Mouse (Mus musculus) hindbrain, embryonic 11.5 days (tissue): ENCODE data around the gene Gabarapl1. TPM values are rescaled to one million over a fixed set of nuclear protein-coding genes. Genes with fewer than 3 reads are reported as not detected.

Experiments used
- ATAC-seq: fragments of 200-750 bp; cut with Nextera tagmentation; 2 replicates; pipeline ENCODE4 v1.8.0; 2017; ENCODE audit warnings: mild to moderate bottlenecking, moderate TSS enrichment, moderate library complexity; ENCODE audit not compliant: low FRiP score
- DNase-seq: peaks from one replicate; pipeline ENCODE4 v3.0.0-alpha.2; 2015; ENCODE audit warnings: low spot score
- H3K27ac ChIP-seq: fragments of 300-500 bp; sonication (generic); 2 replicates; pipeline ENCODE4 v1.5.1; 2014; ENCODE audit warnings: mild to moderate bottlenecking, low read depth, low read length
- H3K27me3 ChIP-seq: fragments of 300-500 bp; sonication (generic); 2 replicates; pipeline ENCODE4 v1.6.1; 2014; ENCODE audit warnings: mild to moderate bottlenecking, low read length, moderate library complexity, mixed read lengths; ENCODE audit not compliant: control insufficient read depth, insufficient read depth
- H3K36me3 ChIP-seq: fragments of 300-500 bp; sonication (generic); 2 replicates; pipeline ENCODE4 v1.6.1; 2014; ENCODE audit warnings: mild to moderate bottlenecking, low read length, moderate library complexity, mixed read lengths; ENCODE audit not compliant: control insufficient read depth, insufficient read depth
- H3K4me1 ChIP-seq: fragments of 300-500 bp; sonication (generic); replicated peaks from 2 replicates; pipeline ENCODE4 v1.6.1; 2014; ENCODE audit warnings: low read length, mixed read lengths; ENCODE audit not compliant: control insufficient read depth, insufficient read depth
- H3K4me2 ChIP-seq: fragments of 300-500 bp; sonication (generic); replicated peaks from 2 replicates; pipeline ENCODE4 v1.6.1; 2014; ENCODE audit warnings: mild to moderate bottlenecking, low read depth, low read length
- H3K4me3 ChIP-seq: fragments of 300-500 bp; sonication (generic); 2 replicates; pipeline ENCODE4 v1.5.1; 2014; ENCODE audit warnings: low read depth, low read length
- H3K9ac ChIP-seq: fragments of 300-500 bp; sonication (generic); 2 replicates; pipeline ENCODE4 v1.6.1; 2014; ENCODE audit warnings: low read depth, low read length
- H3K9me3 ChIP-seq: fragments of 300-500 bp; sonication (generic); 2 replicates; pipeline ENCODE4 v1.6.1; 2016; ENCODE audit warnings: low read length; ENCODE audit not compliant: control insufficient read depth
- WGBS: fragments of 180-500 bp; shearing (Covaris S2); extraction: QIAGEN DNeasy Blood & Tissue Kit; methylation state at CpG from one replicate; pipeline ENCODE4 v1.1.7; 2014; 5-methylcytosine and 5-hydroxymethylcytosine counted together
- polyA plus RNA-seq: library from polyadenylated mRNA; unstranded; fragments of >200 nt; fragmentation: Nextera tagmentation; extraction: Ambion mirVana; gene quantifications from 2 replicates; pipeline ENCODE4 v1.2.1, GENCODE M21; 2014

Gene Gabarapl1
- polyA plus RNA-seq, 1 experiment from 2014 or later, result 26.7 TPM

DNA sequence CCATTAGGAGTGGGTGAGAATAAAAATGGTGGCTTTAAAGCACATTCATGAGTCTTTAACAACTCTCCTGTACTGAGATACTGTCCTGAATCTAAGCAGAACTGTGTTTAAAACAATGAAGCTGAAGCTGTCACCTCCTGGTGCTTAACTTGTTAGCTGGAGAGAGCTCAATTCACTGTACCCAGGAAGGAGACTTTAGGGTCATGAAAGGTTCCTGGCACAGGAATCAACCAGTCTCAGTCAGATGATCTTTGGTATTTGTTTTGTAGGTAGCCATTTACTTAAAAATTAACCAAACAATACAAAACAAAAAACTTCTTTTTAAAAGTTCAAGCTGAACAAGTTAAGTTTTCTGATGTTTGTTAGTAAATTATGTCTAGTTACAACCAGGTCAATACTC lies 2.7 kb upstream of the Gabarapl1 start:
- DNase-seq (no peak), ATAC-seq (no peak)
- no peaks in the 10 kb centered on the region for H3K27me3 ChIP-seq
- H3K36me3 ChIP-seq, result no peaks in the 10 kb centered on the region
- no peaks in the 10 kb centered on the region for H3K9me3 ChIP-seq
- H3K27ac ChIP-seq, result no peak overlapping the region
- H3K4me1 ChIP-seq, result no peaks in the 10 kb centered on the region
- no peak overlapping the region for H3K4me3 ChIP-seq
- no peak overlapping the region for H3K4me2 ChIP-seq
- no peak overlapping the region for H3K9ac ChIP-seq

DNA sequence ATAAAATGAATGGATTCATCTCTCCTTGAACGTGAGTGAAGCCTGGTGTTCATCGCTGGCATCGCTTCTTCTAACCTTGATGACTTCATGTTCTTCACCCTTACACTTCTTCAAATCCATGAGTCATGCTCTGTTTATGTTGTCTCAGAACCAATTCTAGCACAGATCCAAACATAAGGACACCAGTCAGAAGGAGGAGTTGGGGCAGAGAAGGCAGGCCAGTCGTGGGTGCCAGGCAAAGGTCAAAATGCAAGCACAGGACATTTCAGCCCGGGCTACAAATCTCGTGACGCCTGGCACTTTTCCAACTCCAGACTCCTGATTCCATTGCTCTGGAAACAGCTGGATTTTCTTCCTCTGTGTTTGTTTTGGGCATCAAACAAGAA lies 411 bp upstream of the Gabarapl1 start:
- DNase-seq, result peak; percentile 56
- Histone ChIP-seq H3K4me2 (peak overlapping the region; percentile 67), H3K27ac (no peak overlapping the region)

DNA sequence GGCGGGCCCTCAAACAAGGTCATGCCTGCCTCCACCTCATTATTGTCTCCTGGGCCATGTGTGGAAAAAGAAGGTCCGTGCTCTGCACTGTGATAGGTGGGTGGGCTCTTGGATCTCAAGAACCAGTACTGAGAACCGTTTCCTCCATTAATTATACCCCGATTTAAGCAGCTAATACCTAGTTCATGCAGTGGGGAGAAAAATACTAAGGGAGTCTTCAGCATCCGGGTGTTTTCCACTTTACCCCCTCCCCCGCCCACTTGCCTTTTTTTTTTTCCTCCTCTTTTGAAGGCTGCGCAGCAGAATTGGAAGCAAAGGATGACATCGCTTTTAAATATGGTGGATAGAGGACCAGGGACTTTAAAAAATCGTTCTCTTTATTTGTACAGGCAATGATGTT lies 1.1 kb downstream of the Gabarapl1 start:
- no peak overlapping the region for H3K27ac ChIP-seq
- H3K4me2 ChIP-seq, result peak overlapping the region; percentile 67
- H3K9ac ChIP-seq, result peak overlapping the region; percentile 83
- peaks cover 2% of the 10 kb centered on the region; the same call in 1 of the 2 replicates for H3K36me3 ChIP-seq
- no peaks in the 10 kb centered on the region for H3K27me3 ChIP-seq
- no peaks in the 10 kb centered on the region for H3K9me3 ChIP-seq
- DNase-seq (peak; percentile 59), ATAC-seq (peak; percentile 58)
- WGBS, result 23% methylated on average over 9 of the region's 9 CpGs
- peak overlapping the region; percentile 63 for H3K4me3 ChIP-seq
- no peaks in the 10 kb centered on the region for H3K4me1 ChIP-seq

More for the DNA sequence above, 411 bp upstream of the Gabarapl1 start:
- peak; percentile 55 for ATAC-seq
- Histone ChIP-seq H3K9ac (peak overlapping the region; percentile 83; the same call in 1 of the 2 replicates), H3K9me3 (no peaks in the 10 kb centered on the region), H3K4me1 (no peaks in the 10 kb centered on the region), H3K27me3 (no peaks in the 10 kb centered on the region), H3K36me3 (no peaks in the 10 kb centered on the region), H3K4me3 (peak overlapping the region; percentile 63)
- WGBS, result 38% methylated on average over 7 of the region's 7 CpGs

DNA sequence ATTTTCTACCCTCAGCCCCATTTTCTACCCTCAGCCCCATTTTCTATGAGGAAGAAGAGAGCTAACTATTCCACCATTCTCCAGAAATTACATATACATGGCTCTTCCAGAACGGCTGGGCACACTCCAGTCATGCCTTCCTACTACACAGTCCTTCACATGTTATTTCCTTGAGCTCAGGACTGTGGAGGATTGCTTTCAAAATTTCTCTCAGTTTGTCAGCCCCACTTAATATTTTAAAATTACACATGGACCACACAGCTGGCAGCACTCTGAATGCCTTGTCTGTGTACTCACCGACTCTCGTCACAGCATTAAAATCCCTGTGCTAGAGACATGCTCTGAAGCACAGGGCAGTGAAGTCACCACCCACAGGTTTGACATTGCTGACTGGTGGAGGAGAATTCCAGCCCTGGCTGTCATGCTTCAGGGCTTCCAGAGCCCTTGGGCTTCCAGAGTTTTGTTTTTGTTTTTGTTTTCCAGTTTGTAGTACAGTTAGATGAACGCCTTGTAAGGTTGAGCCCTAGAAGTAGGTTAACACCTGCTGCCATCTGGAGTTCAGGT lies 1.7 kb downstream of the Gabarapl1 start:
- no peaks in the 10 kb centered on the region for H3K9me3 ChIP-seq
- H3K27me3 ChIP-seq, result no peaks in the 10 kb centered on the region
- H3K4me1 ChIP-seq, result no peaks in the 10 kb centered on the region
- 0 out of 2 replicates have a peak overlapping the region, but pooled peaks have one; percentile 10 for H3K27ac ChIP-seq
- peak overlapping the region; percentile 23; the same call in 1 of the 2 replicates for H3K9ac ChIP-seq
- DNase-seq (no peak), ATAC-seq (no peak)
- H3K4me2 ChIP-seq, result peak overlapping the region; percentile 67
- H3K36me3 ChIP-seq, result peaks cover 2% of the 10 kb centered on the region; the same call in 1 of the 2 replicates
- peak overlapping the region; percentile 63 for H3K4me3 ChIP-seq
- WGBS, result 70% methylated on average over 4 of the region's 4 CpGs

DNA sequence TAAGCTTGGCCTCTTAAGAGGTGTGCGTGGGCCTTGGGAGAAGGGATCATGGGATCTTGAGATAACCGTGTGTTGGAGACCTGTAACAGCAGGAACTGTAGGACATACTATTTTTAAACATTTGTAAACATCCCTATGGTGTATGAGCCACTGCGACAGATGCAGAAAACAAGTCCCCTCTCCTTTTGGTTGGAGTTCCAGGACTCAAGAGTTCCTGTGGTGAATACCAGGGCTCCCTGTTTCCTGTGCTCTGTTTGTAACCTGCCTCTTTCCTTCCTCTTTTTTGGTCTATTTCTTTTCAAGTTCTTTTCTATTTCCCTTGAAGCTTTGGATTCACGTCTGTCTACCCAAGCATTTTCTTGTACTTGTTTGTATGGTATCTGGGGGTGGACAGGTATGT lies 2.8 kb downstream of the Gabarapl1 start:
- H3K27ac ChIP-seq, result no peak overlapping the region
- H3K4me3 ChIP-seq, result no peak overlapping the region
- H3K27me3 ChIP-seq, result no peaks in the 10 kb centered on the region
- no peak overlapping the region for H3K9ac ChIP-seq
- H3K4me1 ChIP-seq, result no peaks in the 10 kb centered on the region
- H3K36me3 ChIP-seq, result peaks cover 2% of the 10 kb centered on the region; the same call in 1 of the 2 replicates
- H3K4me2 ChIP-seq, result no peak overlapping the region
- H3K9me3 ChIP-seq, result no peaks in the 10 kb centered on the region
- no peak for ATAC-seq
- DNase-seq, result no peak
- 83% methylated on average over 4 of the region's 4 CpGs for WGBS

DNA sequence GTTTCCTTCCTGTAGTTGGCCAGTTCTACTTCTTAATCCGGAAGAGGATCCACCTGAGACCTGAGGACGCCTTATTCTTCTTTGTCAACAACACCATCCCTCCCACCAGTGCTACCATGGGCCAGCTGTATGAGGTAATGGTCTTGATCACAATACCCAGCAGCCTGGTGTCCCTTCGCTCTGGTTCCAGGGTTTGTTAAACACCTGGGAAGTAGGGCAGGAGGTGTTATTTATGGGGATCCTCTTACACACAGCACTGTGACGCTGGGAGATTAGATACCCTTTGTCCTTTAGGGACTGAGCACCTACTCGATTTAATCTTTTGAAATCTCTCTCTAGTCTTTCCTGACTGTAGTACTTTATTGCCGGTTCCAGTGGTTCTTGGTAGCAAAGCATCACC lies 5.6 kb downstream of the Gabarapl1 start:
- ATAC-seq, result no peak
- H3K9me3 ChIP-seq, result no peaks in the 10 kb centered on the region
- peaks cover 2% of the 10 kb centered on the region for H3K36me3 ChIP-seq

DNA sequence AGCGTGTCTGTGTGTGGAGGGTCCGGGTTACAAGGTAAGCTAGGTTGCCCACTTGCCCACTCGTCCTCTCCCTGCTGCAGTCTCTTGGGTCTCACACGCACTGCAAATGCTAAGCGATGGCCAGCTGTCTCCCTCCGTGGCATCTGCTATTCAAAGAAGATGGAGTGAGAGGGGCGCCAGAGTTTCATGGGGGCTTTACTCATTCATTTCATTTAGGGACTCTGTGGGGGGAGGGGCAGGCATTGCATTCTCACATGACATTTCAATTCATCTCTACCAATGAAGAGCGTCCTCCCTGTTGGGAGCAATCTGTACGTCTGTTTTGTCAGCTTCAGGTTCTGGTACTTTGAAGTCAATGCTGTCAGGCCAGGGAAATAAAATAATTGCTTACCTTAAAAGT lies 9.0 kb downstream of the Gabarapl1 start:
- 46% methylated on average over 9 of the region's 9 CpGs for WGBS

More for the DNA sequence above, 5.6 kb downstream of the Gabarapl1 start:
- no peaks in the 10 kb centered on the region for H3K4me1 ChIP-seq
- no peak overlapping the region for H3K4me2 ChIP-seq
- H3K27ac ChIP-seq, result no peak overlapping the region
- no peak overlapping the region for H3K9ac ChIP-seq
- DNase-seq, result no peak
- no peaks in the 10 kb centered on the region for H3K27me3 ChIP-seq
- no peak overlapping the region for H3K4me3 ChIP-seq
- WGBS, result 92% methylated on average over 6 of the region's 6 CpGs

DNA sequence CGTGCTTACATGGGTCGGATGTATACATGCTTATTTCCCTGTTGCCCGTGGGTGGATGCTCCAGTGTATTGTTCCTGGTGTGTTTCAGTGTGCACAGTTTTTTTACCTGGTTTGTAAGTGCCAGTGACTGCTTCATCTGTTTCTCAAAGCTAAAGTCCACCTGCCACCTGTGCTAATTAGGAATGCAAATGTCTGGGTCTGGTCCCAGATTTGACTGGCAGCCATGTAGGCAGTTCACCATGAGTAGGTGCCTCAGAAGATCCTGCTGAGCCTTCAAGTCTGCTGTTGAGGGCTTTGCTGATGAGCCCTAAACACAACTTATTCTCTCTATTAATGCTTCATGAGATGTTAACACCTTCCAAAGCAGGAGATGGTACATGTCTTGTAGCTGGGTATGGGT lies 9.6 kb downstream of the Gabarapl1 start:
- no peak overlapping the region for H3K4me2 ChIP-seq
- 84% methylated on average over 3 of the region's 3 CpGs for WGBS
- ATAC-seq, result no peak
- no peaks in the 10 kb centered on the region for H3K27me3 ChIP-seq
- no peaks in the 10 kb centered on the region for H3K4me1 ChIP-seq
- no peaks in the 10 kb centered on the region for H3K9me3 ChIP-seq
- no peak for DNase-seq
- peaks cover 2% of the 10 kb centered on the region for H3K36me3 ChIP-seq
- H3K27ac ChIP-seq, result no peak overlapping the region
- H3K9ac ChIP-seq, result no peak overlapping the region
- no peak overlapping the region for H3K4me3 ChIP-seq

More for the DNA sequence above, 9.0 kb downstream of the Gabarapl1 start:
- ATAC-seq (peak; percentile 48; the same call in 1 of the 2 replicates), DNase-seq (peak; percentile 39)
- Histone ChIP-seq H3K4me2 (no peak overlapping the region), H3K27ac (no peak overlapping the region), H3K9ac (no peak overlapping the region), H3K9me3 (no peaks in the 10 kb centered on the region), H3K4me3 (no peak overlapping the region), H3K36me3 (peaks cover 2% of the 10 kb centered on the region), H3K27me3 (no peaks in the 10 kb centered on the region), H3K4me1 (no peaks in the 10 kb centered on the region)
